Mouse (Mus musculus) 3T3-L1 (cell line): ENCODE results near the gene Cadm4.
"Not testable (repeated sequence)": the region's sequence is repeated elsewhere in the genome, so short reads cannot be mapped to it uniquely, and the experiment has no call there.

Source experiments
- DNase-seq: peaks from one replicate; pipeline ENCODE4 v3.0.0-alpha.2; 2015; ENCODE audit warnings: low read depth, low spot score

Cadm4 gene

DNA sequence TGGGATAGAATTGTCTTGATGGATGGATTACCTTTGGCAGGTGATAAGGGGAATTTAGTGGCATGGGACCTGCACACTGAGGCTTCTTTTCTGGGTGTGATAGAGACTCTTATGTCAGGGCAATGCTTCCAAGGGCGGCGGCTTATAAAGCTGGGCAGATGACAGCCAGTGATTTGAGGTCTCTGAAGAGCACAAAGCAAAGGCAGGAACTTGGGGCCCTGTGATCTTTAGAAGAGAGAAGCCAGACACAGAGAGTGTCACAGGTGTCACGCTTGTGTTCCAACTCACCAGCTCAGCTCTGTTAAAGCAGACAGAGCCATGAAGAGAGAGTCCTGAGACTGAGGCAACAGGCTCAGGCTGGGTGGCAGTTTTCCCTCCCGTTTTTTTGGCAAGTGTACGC lies 13.9 kb upstream of the Cadm4 start:
- no peak for DNase-seq

DNA sequence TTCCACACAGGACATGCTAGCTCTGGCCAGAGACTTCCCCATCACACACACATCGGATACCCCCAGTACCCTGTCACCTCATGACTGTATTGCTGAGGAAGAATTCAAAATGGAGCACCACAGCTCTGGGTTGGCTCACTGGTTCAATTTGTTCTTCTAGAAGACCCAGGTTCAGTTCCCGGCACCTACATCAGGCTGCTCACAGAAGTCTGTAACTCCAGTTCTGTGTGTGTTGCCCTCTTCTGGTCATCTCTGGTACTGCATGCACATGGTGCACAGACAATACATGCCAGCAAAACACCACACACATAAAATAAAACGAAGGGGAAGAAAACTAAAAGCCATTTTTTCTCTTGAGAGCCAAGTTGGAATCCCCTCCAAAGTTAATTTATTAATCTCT lies 12.7 kb upstream of the Cadm4 start:
- peak; percentile 42 for DNase-seq

DNA sequence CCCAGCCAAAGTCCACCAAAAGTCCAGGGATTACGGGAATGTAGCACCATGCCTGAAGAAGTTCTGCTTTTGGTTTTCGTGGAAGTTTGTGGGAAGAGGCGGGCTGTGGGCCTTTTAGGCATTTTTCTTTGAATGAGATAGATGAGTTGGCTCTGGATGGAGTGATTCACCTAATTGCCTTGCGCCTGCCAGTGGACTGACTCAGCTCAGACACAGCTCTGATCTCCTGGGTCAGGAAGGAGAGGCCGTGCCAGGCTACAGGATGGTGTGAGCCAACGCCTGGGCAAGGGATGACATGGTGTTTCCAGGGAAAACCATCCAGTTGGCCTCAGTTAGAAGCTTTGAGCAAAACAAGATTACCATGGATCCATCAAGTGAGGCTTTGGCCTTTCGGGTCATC lies 11.5 kb upstream of the Cadm4 start:
- DNase-seq = peak; percentile 97

DNA sequence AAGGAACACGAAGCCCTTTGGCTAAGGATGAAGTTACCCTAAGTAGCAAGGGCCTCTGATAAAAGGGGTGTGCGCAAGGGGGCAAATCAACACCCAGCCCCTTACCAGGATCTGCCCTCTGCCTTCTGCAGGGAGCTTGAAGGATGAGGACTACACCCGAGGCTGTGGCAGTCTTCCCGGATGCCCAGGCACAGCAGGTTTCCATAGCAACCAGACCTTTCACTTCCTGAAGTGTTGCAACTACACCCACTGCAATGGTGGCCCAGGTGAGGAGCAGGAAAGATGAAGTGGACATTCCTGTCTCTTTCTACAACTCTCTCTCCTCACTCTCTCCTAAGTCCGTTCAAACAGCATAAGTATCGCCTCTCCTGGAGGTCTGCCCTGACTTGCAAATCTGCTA lies 9.4 kb upstream of the Cadm4 start:
- peak; percentile 11 for DNase-seq

DNA sequence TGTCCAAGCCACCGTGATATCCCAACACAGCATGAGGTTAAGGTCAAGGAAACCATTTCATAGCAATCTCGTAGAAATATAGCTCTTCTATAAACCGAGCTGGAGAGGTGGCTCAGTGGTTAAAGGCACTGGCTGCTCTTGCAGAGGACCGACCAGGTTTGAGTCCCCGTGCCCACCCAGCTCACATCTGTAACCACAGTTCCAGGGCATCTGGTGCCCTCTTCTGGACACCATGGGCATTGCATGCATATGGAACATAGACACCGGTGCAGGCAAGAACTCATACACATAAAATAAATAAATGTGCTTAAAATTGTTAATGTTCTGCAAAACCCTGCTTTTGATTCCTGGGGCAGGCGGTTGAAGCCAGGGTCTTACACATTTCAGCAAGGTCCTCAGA lies 8.9 kb upstream of the Cadm4 start:
- DNase-seq = peak; percentile 47

DNA sequence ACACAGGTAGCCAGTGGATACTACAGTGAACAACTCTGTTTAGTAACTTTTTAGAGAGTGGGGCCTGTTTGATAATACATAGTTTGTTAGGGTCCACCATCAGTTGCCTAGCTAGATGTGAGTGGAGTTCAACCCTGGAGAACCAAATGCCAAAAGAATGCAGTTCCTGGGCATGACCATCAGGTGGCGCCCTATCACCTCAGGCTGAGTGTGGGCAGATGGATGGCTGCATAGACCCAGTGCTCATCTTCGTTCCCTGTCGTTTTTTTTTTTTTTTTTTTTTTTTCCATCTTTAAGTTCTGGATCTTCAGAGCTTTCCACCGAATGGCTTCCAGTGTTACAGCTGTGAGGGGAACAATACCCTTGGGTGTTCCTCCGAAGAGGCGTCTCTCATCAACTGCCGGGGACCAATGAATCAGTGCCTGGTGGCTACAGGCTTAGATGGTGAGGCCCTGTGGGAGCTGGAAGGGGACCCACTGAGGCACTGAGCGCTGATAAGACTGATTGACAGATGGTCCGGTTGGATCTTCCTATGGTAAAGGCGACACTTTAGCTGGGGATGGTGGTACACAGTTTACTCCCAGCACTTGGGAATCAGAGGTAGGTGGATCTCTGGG lies 7.8 kb upstream of the Cadm4 start:
- DNase-seq = peak; percentile 68

DNA sequence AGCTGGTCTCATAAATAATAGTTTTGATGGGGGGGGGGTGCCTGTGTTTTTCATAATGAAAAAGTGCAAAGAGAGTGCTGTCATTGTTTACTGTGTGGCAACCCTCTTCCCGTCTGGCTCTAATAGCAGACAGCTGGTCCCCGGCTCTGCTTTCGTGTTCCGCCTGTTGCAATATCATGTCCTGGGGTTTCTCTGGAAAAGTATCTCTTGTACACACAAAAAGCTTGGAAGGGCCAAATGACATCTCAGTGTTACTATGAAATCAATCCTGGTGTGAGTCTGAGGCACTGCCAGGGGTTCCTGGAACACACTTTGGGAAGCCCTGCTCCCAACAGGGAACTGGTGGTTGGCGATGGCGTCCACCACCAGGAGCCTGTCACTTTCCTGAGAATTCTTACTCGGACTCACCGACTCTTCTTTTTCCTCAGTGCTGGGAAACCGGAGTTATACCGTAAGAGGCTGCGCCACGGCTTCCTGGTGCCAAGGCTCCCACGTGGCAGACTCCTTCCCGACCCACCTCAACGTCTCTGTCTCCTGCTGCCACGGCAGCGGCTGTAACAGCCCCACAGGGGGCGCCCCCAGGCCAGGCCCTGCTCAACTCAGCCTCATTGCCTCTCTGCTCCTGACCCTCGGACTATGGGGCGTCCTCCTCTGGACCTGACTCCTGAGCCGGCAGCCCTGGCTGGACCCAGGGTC lies 6.9 kb upstream of the Cadm4 start:
- DNase-seq = no peak

DNA sequence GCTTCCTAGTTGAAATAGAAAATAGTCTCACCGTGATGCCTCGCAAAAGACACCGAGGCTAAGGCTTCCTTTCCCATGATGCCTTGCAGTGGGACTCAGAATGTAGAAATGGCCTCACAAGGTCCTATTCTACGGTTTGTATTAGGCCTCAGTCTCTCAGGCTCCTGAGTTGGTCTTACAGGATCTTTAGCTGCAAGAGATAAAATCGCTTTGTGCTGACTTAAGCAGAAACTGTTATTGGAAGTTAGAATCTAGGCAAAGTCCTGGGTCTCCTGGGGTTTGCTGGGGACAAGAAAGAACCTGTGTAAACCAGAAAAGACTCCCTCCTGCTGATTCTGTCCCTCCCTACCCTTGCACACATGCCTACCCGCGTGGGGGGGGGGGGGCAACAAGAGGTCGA lies 5.5 kb upstream of the Cadm4 start:
- DNase-seq = no peak

DNA sequence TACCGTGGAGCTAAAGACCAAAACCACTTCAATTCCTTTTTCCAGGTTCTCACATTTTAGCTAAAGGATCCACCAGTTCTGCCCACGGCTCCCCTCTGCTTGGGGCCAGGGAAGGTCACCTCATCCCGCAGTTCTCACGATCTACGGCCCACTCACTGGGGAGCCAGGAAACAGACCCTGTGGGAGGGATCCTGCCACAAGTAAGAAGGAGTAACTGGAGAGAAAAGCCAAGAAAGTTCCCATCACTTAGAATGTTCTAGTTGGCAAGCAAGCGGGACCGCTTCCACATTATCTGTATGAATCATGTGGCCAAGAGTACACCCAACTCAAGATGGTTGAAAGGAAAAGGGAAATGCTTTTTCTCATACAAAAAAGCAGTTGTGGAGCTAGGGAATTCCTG lies 5.0 kb upstream of the Cadm4 start:
- no peak for DNase-seq

DNA sequence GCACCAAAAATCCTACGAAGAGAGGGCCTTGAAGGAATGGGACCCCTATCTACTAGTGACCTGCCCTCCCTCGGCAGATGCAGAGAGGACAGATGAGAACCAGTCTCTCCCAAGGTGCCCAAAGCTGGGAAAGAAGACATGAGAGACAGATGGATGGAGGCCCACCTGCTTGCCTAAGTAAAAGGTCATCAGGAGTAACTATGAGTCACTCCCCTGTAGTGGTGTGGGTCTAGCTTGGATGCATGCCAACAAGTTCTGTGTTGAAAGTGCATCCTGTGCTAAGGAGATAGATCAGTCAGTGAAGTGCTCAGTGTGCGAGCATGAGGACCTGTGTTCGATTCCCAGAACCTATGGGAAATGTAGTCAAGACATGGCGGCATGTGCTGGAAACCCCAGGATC lies 2.9 kb upstream of the Cadm4 start:
- DNase-seq = no peak

DNA sequence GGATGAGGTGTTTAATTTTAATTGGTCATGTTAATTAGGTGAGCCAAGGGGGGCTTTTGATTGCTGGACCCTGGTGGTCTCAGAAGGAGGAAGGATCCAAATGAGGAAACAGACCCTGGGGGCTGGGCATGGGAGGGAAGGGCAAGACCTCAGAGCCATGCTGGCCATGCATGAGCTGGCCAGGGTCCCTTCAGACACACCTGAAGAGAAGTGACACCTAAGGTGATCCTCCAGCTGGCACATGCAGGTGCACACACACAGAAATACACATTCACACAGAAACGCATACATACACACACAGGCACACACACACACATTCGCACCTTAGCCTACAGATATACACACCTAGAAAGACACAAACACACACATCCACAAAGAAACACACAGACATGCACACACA lies 2.1 kb upstream of the Cadm4 start:
- no peak for DNase-seq

DNA sequence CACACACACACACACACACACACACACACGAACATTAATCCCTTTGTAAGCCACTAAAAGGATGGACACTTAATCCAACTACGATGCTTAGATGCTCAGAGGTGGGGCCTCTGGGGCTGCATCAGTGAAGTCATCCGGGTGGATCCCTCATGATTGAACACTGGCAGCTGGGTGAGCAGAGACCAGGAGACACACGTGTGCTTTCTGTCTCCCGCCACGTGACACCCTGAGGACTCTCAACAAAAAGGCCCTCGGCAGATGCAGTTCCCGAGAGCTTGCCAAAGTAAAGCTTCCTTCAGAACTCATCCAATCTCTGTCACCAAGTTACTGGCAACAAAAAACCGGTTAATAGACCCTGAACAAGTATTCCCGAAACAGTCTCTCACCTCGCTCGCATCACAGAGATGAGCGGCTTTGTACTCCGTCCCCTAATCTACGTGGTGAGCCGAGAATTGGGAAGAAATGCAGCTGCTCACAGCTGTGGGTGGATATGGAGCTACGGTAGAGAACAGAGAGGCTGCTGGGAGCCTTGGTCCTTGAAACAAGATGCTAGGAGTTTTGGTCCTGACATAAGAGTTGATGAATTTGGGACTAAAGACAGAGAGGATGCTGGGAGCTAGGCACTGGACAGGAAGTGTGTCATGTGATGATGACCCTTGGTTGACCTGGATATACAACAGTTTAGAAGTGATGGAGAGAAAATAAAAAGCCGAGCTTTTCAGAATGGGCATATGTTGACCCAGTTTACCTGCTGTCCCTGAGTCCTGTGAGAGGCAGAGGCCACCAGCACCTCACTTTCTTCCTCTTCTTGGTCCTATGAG lies 1.5 kb upstream of the Cadm4 start:
- no peak for DNase-seq

DNA sequence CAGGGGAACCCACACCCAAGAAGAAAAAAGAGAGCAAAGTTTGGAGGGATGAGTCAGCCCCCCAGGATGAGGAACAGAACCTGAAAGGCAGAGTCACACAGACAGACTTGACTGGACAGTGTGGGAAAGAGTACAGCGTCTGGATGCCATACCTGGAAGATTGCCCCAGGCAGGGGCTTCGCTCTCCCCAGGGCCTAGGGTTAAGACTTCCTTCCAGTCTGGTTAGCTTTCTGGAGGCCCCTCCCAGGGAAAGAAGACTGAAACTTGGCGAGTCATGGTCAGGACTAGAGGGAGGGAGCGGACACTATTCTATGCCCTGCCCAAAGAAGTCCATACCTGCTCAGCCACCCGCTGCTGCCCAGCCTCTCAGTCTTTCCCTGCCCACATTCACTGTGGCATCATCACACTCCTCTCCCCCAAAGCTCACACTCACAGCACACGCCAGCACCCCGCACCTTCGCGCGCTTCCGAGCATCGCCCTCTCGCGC lies 793 bp upstream of the Cadm4 start:
- peak; percentile 18 for DNase-seq

DNA sequence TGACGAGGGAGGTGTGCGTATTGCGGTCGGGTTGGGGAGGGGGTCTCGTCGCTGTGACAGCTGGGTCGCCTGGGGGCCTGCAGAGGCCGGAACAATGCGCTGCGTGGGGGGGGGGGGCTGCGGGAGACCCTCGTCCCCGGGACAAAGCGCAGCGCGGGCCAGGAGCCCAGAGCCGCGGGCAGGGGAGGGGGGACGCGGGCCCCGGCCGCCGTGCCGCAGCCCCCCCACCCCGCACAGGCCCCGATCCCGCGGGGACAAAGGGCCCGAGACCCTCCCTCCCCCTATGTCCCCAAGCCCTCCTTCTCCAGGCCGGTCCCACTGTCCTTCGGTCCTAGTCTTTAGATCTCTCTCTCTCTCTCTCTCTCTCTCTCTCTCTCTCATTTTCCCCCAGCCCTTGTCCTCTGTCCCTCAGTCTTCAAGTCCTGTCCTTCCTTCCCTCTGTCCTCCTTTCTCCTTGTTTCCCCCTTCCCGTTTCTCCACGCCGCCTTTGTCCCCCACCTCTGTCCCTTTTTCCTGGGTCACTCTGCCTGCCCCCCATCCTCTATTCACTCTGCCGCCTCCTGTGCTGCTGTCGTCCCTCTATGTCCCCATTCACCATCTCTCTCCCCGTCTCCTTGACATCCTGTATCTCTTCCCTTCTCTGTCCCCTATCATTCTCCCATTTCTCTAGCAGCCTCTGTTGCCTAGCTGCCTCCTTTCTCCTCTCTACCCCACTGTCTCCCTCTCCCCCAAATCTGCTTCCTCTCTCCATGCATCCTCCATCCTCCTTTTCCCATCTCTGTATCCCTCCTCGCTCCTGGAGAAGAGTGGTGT lies 591 bp downstream of the Cadm4 start:
- no peak for DNase-seq

DNA sequence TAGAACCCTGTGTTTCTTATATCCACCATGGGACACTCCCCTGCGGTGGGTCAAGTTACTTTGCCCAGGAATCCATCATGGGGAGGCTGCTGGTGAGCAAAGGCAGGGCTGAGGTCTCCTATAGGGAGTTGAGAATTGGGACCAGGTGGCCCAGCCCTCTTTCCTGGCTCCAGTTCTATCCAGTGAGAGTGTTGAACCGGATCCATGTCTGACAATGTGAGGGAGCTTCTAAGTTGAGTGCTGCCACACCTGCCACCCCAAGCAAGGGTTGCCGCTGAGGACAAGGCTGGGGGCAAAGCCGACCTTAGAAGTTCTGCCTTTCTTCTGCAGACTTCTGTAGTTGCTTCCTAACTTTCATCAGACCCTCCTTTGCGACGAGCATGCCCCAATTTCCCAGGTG lies 1.5 kb downstream of the Cadm4 start:
- not testable (repeated sequence) for DNase-seq

DNA sequence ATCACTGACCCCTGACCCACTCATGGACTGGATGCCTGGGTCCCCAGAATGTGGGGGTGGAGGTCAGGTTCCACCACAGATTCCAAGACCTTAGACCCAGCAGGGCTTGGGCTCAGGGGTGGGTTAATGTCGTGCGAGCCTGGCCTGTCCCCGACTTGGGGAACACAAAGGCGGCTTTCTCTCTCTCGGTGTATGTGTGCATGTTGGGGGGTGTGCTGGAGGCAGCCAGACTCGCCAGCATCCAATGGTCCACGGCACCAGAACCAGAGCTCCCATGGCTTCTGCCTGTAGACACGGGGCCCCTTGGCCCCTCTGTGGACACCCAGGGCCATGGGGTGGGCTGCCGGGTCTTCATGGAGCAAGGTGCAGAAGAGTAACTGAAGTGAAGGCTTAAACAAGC lies 3.7 kb downstream of the Cadm4 start:
- no peak for DNase-seq

DNA sequence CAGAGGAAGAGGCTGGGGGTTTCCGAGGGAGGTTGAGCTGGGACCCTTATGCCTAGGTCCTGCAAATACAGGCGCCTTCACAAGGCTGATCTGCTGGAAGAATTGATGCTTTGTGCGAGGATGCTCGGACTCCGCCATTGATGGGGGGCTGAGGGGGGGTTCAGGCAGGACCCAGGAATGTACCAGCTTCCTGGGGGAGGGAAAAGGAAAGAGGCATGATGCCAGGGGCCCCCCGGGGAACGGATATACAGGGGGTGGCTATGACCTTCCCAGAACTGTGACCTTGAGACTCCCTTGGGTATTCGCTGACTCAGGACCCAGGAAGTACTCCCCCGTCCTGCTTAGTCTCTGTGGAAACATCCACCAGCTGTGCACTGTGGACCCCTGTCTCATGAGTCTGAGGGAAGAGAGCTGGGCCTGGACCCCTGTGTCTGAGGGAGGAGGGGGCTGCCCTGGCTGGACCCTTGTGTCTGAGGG lies 4.9 kb downstream of the Cadm4 start:
- DNase-seq = no peak

DNA sequence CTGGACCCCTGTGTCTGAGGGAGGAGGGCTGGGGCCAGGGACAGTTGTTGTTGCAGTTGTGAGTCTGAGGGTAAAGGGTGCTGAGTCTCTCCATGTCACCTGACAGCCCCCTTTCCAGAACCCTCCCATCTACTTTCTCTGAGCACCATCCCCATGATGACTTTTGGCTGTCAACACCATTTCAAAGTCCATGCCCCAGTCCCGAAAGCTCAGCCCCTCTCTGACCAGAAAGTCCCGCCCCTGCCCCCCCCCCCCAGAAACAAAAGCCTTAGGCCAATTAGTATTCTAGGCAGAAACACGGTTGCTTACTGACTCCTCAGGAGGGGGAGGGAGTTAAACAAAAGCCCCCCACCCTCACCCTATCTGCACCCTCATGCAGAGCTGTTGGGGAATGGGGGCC lies 5.6 kb downstream of the Cadm4 start:
- no peak for DNase-seq

DNA sequence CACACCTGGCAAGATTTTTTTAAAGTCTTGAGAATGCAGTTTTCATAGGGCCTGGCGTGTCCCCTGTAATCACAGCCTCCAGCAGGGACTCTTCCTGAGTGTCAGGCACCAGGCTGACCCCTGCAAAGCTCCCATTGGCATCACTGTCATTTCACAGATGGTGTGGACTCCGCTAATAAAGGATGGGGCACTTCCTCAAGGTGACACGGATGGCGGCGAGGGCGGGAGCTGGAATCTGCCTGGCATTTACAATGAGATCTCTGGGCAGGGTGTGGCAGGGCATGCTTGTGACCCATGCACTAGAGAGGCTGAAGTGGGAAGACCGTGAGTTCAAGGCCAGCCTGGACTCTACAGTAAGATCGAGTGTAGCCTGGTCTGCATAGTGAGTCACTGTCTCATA lies 6.5 kb downstream of the Cadm4 start:
- DNase-seq = no peak

DNA sequence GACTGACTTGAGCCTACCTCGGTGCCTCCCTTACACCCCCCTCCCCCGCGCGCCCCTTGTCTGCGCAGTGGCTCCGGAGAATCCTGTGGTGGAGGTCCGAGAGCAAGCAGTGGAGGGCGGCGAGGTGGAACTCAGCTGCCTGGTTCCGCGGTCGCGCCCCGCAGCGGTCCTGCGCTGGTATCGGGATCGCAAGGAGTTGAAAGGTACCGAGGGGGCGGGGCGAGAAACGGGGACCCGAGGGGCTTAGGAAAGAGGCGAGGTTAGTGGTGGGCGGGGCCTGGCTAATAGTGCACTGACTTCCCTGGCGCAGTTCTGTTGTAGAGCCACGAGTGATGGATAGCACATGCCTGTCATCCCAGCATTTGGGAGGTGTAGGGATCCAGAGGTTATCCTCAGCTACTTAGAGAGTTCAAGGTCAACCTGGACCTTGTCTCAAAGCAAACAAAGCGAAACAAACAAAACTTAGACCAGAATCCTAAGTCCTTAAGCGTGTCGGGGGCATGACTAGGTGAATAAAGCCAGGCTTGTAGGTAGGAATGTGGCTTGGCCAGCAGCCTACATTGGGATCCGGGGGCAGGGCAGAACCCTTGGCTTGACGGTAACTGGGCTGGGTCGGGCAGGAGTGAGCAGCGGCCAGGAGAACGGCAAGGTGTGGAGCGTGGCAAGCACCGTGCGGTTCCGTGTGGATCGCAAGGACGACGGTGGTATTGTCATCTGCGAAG lies 18.2 kb downstream of the Cadm4 start:
- no peak for DNase-seq

DNA sequence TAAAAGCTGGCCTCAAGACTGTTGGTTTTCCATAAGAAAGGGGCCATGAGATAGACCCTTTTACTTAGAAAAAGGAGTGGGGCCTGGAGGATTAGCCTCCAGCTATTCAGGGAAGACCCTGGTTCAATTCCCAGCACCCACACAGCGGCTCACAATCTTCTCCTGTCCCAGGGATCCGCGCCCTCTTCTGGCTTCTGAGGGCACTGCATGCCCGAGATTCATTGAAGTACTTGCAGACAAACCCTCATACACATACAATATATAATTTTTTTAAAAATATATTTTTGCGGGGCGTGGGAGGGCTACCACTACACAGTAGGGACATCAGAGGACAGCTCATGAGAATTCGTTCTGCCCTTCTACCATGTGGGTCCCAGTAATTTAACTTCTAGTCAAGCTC lies 19.1 kb downstream of the Cadm4 start:
- no peak for DNase-seq
